Mouse (Mus musculus) v-Abl transformed pro-B cells (cell line): ENCODE measurements around the gene Prdm9.

ENCODE experiments used
- in situ Hi-C, 2 experiments: fragments of 400-800 bp; cut with MboI; formaldehyde crosslinking; loops; one replicate each; pipeline ENCODE4 v1.15.1; 2025; ENCODE audit not compliant: unreplicated experiment in 2 of 2

The Prdm9 gene

GRCm38 (mm10) chr17:15535162-15535800, 28.9 kb downstream of the Prdm9 start:
- in situ Hi-C loops, result loop anchor here in 1 of 2 experiments (25.0 kb wide), 1 partner anchor 1327 kb away; no protein-coding TSS in a partner anchor

- in situ Hi-C loops, result loop anchor here (5.0 to 25.0 kb wide), 2 partner anchors 247 to 1332 kb away; no protein-coding TSS in a partner anchor
These were observed 34.0 kb downstream of the Prdm9 start for GRCm38 (mm10) chr17:15530141-15530540.

GRCm38 (mm10) chr17:15528887-15529286, 35.3 kb downstream of the Prdm9 start:
- in situ Hi-C loops, result loop anchor here (10.0 to 25.0 kb wide), 3 partner anchors 186 to 1333 kb away; no protein-coding TSS in a partner anchor

GRCm38 (mm10) chr17:15527811-15528136, 36.4 kb downstream of the Prdm9 start:
- in situ Hi-C loops, result loop anchor here (10.0 to 25.0 kb wide), 3 partner anchors 187 to 1335 kb away; no protein-coding TSS in a partner anchor

GRCm38 (mm10) chr17:15526986-15527810, 37.0 kb downstream of the Prdm9 start, which contains the start of gene Pdcd2:
Gene Pdcd2, minus strand, starts transcription at chr17:15527301.
- in situ Hi-C loops, result loop anchor here (10.0 to 25.0 kb wide), 3 partner anchors 188 to 1335 kb away; no protein-coding TSS in a partner anchor

- in situ Hi-C loops, result loop anchor here (10.0 to 25.0 kb wide), 3 partner anchors 188 to 1336 kb away; no protein-coding TSS in a partner anchor
These were observed 37.9 kb downstream of the Prdm9 start for GRCm38 (mm10) chr17:15526304-15526703.

- in situ Hi-C loops, result no loop called here
These were observed 45.4 kb downstream of the Prdm9 start for GRCm38 (mm10) chr17:15518766-15519165.

GRCm38 (mm10) chr17:15518186-15518585, 46.0 kb downstream of the Prdm9 start:
- in situ Hi-C loops, result no loop called here

GRCm38 (mm10) chr17:15517776-15518175, 46.4 kb downstream of the Prdm9 start:
- in situ Hi-C loops, result no loop called here

- in situ Hi-C loops, result no loop called here
These were observed 53.5 kb downstream of the Prdm9 start for GRCm38 (mm10) chr17:15510694-15511093.

- in situ Hi-C loops, result loop anchor here in 1 of 2 experiments (10.0 kb wide), 1 partner anchor 65 kb away; the partner anchor contains the start of gene Prdm9
These were observed 64.3 kb downstream of the Prdm9 start, which contains the start of the genes Psmb1 and Tbp for GRCm38 (mm10) chr17:15499656-15500394. Gene Psmb1, minus strand, starts transcription at chr17:15499751. Gene Tbp, plus strand, starts transcription at chr17:15499888.

GRCm38 (mm10) chr17:15498753-15499113, 65.4 kb downstream of the Prdm9 start:
- in situ Hi-C loops, result loop anchor here in 1 of 2 experiments (10.0 kb wide), 1 partner anchor 66 kb away; the partner anchor contains the start of gene Prdm9

GRCm38 (mm10) chr17:15497882-15498752, 66.0 kb downstream of the Prdm9 start:
- in situ Hi-C loops, result loop anchor here in 1 of 2 experiments (10.0 kb wide), 1 partner anchor 67 kb away; the partner anchor contains the start of gene Prdm9
